Mouse (Mus musculus) intestine, postnatal 0 days (tissue): ENCODE results near the gene Tinagl1. TPM values are rescaled to one million over a fixed set of nuclear protein-coding genes. Genes with fewer than 3 reads are reported as not detected.
A peak's percentile ranks its signal among the peaks of the same experiment; 100 is the strongest.

Experiments
- ATAC-seq: fragments of 200-750 bp; cut with Nextera tagmentation; 2 replicates; pipeline ENCODE4 v1.8.0; 2017; ENCODE audit warnings: mild to moderate bottlenecking, moderate TSS enrichment, moderate library complexity
- H3K27ac ChIP-seq: fragments of 300-500 bp; sonication (generic); 2 replicates; pipeline ENCODE4 v1.5.1; 2014; ENCODE audit warnings: mild to moderate bottlenecking, low read depth, low read length, moderate library complexity
- H3K27me3 ChIP-seq: fragments of 300-500 bp; sonication (generic); replicated peaks from 2 replicates; pipeline ENCODE4 v1.6.1; 2014; ENCODE audit warnings: low read length, mixed read lengths; ENCODE audit not compliant: control insufficient read depth, insufficient read depth
- H3K36me3 ChIP-seq: fragments of 300-500 bp; sonication (generic); 2 replicates; pipeline ENCODE4 v1.6.1; 2014; ENCODE audit warnings: mild to moderate bottlenecking, moderate library complexity; ENCODE audit not compliant: control insufficient read depth, insufficient read depth
- H3K4me1 ChIP-seq: fragments of 300-500 bp; sonication (generic); replicated peaks from 2 replicates; pipeline ENCODE4 v1.6.1; 2014; ENCODE audit warnings: antibody characterized with exemption, low read length, mixed read lengths; ENCODE audit not compliant: control insufficient read depth, insufficient read depth
- H3K4me2 ChIP-seq: fragments of 300-500 bp; sonication (generic); replicated peaks from 2 replicates; pipeline ENCODE4 v1.6.1; 2014; ENCODE audit warnings: low read depth, mild to moderate bottlenecking, moderate library complexity
- H3K4me3 ChIP-seq: fragments of 300-500 bp; sonication (generic); 2 replicates; pipeline ENCODE4 v1.5.1; 2014; ENCODE audit warnings: low read depth, low read length
- H3K9ac ChIP-seq: fragments of 300-500 bp; sonication (generic); 2 replicates; pipeline ENCODE4 v1.6.1; 2014; ENCODE audit warnings: mild to moderate bottlenecking, low read depth, low read length
- H3K9me3 ChIP-seq: fragments of 300-500 bp; sonication (generic); 2 replicates; pipeline ENCODE4 v1.6.1; 2016; ENCODE audit warnings: mixed run types; ENCODE audit not compliant: control insufficient read depth
- CTCF ChIP-seq: sonication (generic); IDR thresholded peaks from 2 replicates; pipeline ENCODE4 v1.5.1; 2016; ENCODE audit warnings: low read depth, mild to moderate bottlenecking, control low read depth, antibody characterized with exemption, moderate library complexity
- WGBS: fragments of 180-500 bp; shearing (Covaris S2); extraction: QIAGEN DNeasy Blood & Tissue Kit; methylation state at CpG from one replicate; pipeline ENCODE4 v1.1.7; 2014; 5-methylcytosine and 5-hydroxymethylcytosine counted together
- polyA plus RNA-seq: library from polyadenylated mRNA; unstranded; fragments of >200 nt; fragmentation: Nextera tagmentation; extraction: Ambion mirVana; gene quantifications from 2 replicates; pipeline ENCODE4 v1.2.1, GENCODE M21; 2015

The Tinagl1 gene
- polyA plus RNA-seq = 87.2 and 88.8 TPM in 2 replicates

- H3K9ac ChIP-seq = peak within 1 kb of the TSS; percentile 57
- H3K9me3 ChIP-seq = no peaks in the 10 kb centered on the region
- TF ChIP-seq CTCF = no peak
- H3K27me3 ChIP-seq = no peaks in the 10 kb centered on the region
- peaks cover 10% of the 10 kb centered on the region for H3K4me1 ChIP-seq
- H3K36me3 ChIP-seq = peaks cover 14% of the 10 kb centered on the region; the same call in 1 of the 2 replicates
- H3K27ac ChIP-seq = peak within 1 kb of the TSS; percentile 87
- 2% methylated on average over 14 of the region's 14 CpGs for WGBS
- ATAC-seq = peak; percentile 70
- peak within 1 kb of the TSS; percentile 42 for H3K4me3 ChIP-seq
- peak within 1 kb of the TSS; percentile 72 for H3K4me2 ChIP-seq
These were observed at the start of gene Tinagl1 for GRCm38 (mm10) chr4:130175072-130175711. Gene Tinagl1 (minus strand): TSS chr4:130175122.

- H3K4me3 ChIP-seq = no peak overlapping the region
- H3K27me3 ChIP-seq = no peaks in the 10 kb centered on the region
- no peak for ATAC-seq
- TF ChIP-seq CTCF = no peak
- H3K36me3 ChIP-seq = no peaks in the 10 kb centered on the region
- no peaks in the 10 kb centered on the region for H3K4me1 ChIP-seq
- no peak overlapping the region for H3K9ac ChIP-seq
- H3K27ac ChIP-seq = no peak overlapping the region
- no peak overlapping the region for H3K4me2 ChIP-seq
- H3K9me3 ChIP-seq = no peaks in the 10 kb centered on the region
These were observed 49.1 kb upstream of the Tinagl1 start for GRCm38 (mm10) chr4:130224071-130224470.

- H3K9ac ChIP-seq = no peak within 1 kb of the TSS
- no peak for TF ChIP-seq CTCF
- no peak for ATAC-seq
- H3K9me3 ChIP-seq = no peaks in the 10 kb centered on the region
- H3K4me1 ChIP-seq = no peaks in the 10 kb centered on the region
- no peak within 1 kb of the TSS for H3K4me3 ChIP-seq
- H3K36me3 ChIP-seq = no peaks in the 10 kb centered on the region
- no peak within 1 kb of the TSS for H3K4me2 ChIP-seq
- WGBS = 61% methylated on average over 4 of the region's 4 CpGs
- no peaks in the 10 kb centered on the region for H3K27me3 ChIP-seq
- H3K27ac ChIP-seq = no peak within 1 kb of the TSS
These were observed 47.3 kb upstream of the Tinagl1 start, which contains the start of gene Gm853 for GRCm38 (mm10) chr4:130222179-130222578. Gene Gm853 (minus strand): TSS chr4:130222401.

GRCm38 (mm10) chr4:130220176-130220575 lies 45.3 kb upstream of the Tinagl1 start:
- Histone ChIP-seq H3K27me3 (no peaks in the 10 kb centered on the region), H3K9ac (no peak overlapping the region), H3K27ac (no peak overlapping the region), H3K4me3 (no peak overlapping the region), H3K4me2 (no peak overlapping the region), H3K9me3 (no peaks in the 10 kb centered on the region), H3K4me1 (no peaks in the 10 kb centered on the region), H3K36me3 (no peaks in the 10 kb centered on the region)
- no peak for ATAC-seq
- TF ChIP-seq CTCF = no peak
- 79% methylated on average over 9 of the region's 9 CpGs for WGBS

- no peaks in the 10 kb centered on the region for H3K9me3 ChIP-seq
- peak; percentile 60 for ATAC-seq
- H3K27me3 ChIP-seq = no peaks in the 10 kb centered on the region
- no peaks in the 10 kb centered on the region for H3K4me1 ChIP-seq
- no peak overlapping the region for H3K4me2 ChIP-seq
- H3K9ac ChIP-seq = no peak overlapping the region
- no peak overlapping the region for H3K4me3 ChIP-seq
- no peak for TF ChIP-seq CTCF
- H3K36me3 ChIP-seq = no peaks in the 10 kb centered on the region
- 78% methylated on average over 8 of the region's 8 CpGs for WGBS
- no peak overlapping the region for H3K27ac ChIP-seq
These were observed 40.5 kb upstream of the Tinagl1 start for GRCm38 (mm10) chr4:130215392-130215791.

GRCm38 (mm10) chr4:130213857-130214256 lies 38.9 kb upstream of the Tinagl1 start:
- no peaks in the 10 kb centered on the region for H3K36me3 ChIP-seq
- H3K27ac ChIP-seq = no peak overlapping the region
- H3K9me3 ChIP-seq = no peaks in the 10 kb centered on the region
- H3K9ac ChIP-seq = no peak overlapping the region
- H3K4me1 ChIP-seq = no peaks in the 10 kb centered on the region
- no peak for ATAC-seq
- H3K27me3 ChIP-seq = no peaks in the 10 kb centered on the region
- WGBS = 76% methylated on average over 10 of the region's 10 CpGs
- TF ChIP-seq CTCF = no peak
- H3K4me2 ChIP-seq = no peak overlapping the region
- H3K4me3 ChIP-seq = no peak overlapping the region

- Histone ChIP-seq H3K4me1 (no peaks in the 10 kb centered on the region), H3K27ac (no peak overlapping the region), H3K9ac (no peak overlapping the region), H3K9me3 (no peaks in the 10 kb centered on the region), H3K36me3 (no peaks in the 10 kb centered on the region), H3K27me3 (no peaks in the 10 kb centered on the region), H3K4me3 (no peak overlapping the region), H3K4me2 (no peak overlapping the region)
- TF ChIP-seq CTCF = no peak
- no peak for ATAC-seq
- 55% methylated on average over 4 of the region's 4 CpGs for WGBS
These were observed 38.3 kb upstream of the Tinagl1 start for GRCm38 (mm10) chr4:130213197-130213596.
